Mouse (Mus musculus): ENCODE measurements around the gene Olfr1133.

- TF ChIP-seq CTCF (IDR thresholded peaks at IDR 0.05; ENCODE audit: insufficient read depth, low read length) = no peak
- no peak for TF ChIP-seq POLR2A (IDR thresholded peaks at IDR 0.05; ENCODE audit: borderline replicate concordance, extremely low read depth, low read depth, low read length)
These were observed 20.4 kb downstream of the Olfr1133 start, which contains the start of gene Olfr1131 for GRCm38 (mm10) chr2:87626804-87627203.
